Mouse (Mus musculus) kidney, embryonic 14.5 days (tissue): Measurements from ENCODE around the gene Cckbr. TPM values are rescaled to one million over a fixed set of nuclear protein-coding genes. Genes with fewer than 3 reads are reported as not detected.
"Not testable (repeated sequence)": the region's sequence is repeated elsewhere in the genome, so short reads cannot be mapped to it uniquely, and the experiment has no call there.

Experiments
- ATAC-seq: fragments of 200-750 bp; cut with Nextera tagmentation; 2 replicates; pipeline ENCODE4 v1.8.0; 2017; ENCODE audit warnings: moderate number of reproducible peaks, mild to moderate bottlenecking, moderate TSS enrichment, moderate library complexity; ENCODE audit not compliant: low FRiP score, low TSS enrichment
- H3K27ac ChIP-seq: fragments of 300-500 bp; sonication (generic); 2 replicates; pipeline ENCODE4 v1.5.1; 2014; ENCODE audit warnings: low read depth, mild to moderate bottlenecking, low read length, moderate library complexity, mixed read lengths
- H3K27me3 ChIP-seq: fragments of 300-500 bp; sonication (generic); 2 replicates; pipeline ENCODE4 v1.6.1; 2014; ENCODE audit warnings: mild to moderate bottlenecking, low read length; ENCODE audit not compliant: control insufficient read depth, insufficient read depth
- H3K36me3 ChIP-seq: fragments of 300-500 bp; sonication (generic); 2 replicates; pipeline ENCODE4 v1.6.1; 2014; ENCODE audit warnings: low read length, mixed read lengths; ENCODE audit not compliant: control insufficient read depth, insufficient read depth
- H3K4me1 ChIP-seq: fragments of 300-500 bp; sonication (generic); 2 replicates; pipeline ENCODE4 v1.6.1; 2014; ENCODE audit warnings: low read length, mixed read lengths; ENCODE audit not compliant: control insufficient read depth, insufficient read depth
- H3K4me2 ChIP-seq: fragments of 300-500 bp; sonication (generic); replicated peaks from 2 replicates; pipeline ENCODE4 v1.6.1; 2014; ENCODE audit warnings: low read depth, mild to moderate bottlenecking, low read length
- H3K4me3 ChIP-seq: fragments of 300-500 bp; sonication (generic); 2 replicates; pipeline ENCODE4 v1.5.1; 2014; ENCODE audit warnings: mild to moderate bottlenecking, low read length
- H3K9ac ChIP-seq: fragments of 300-500 bp; sonication (generic); 2 replicates; pipeline ENCODE4 v1.6.1; 2014; ENCODE audit warnings: low read depth, mild to moderate bottlenecking, low read length, moderate library complexity
- H3K9me3 ChIP-seq: fragments of 300-500 bp; sonication (generic); 2 replicates; pipeline ENCODE4 v1.6.1; 2016; ENCODE audit warnings: low read length; ENCODE audit not compliant: control insufficient read depth
- WGBS: fragments of 180-500 bp; shearing (Covaris S2); extraction: QIAGEN DNeasy Blood & Tissue Kit; methylation state at CpG from one replicate; pipeline ENCODE4 v1.1.7; 2014; 5-methylcytosine and 5-hydroxymethylcytosine counted together
- polyA plus RNA-seq: library from polyadenylated mRNA; unstranded; fragments of >200 nt; fragmentation: Nextera tagmentation; extraction: Ambion mirVana; gene quantifications from 2 replicates; pipeline ENCODE4 v1.2.1, GENCODE M21; 2014

Cckbr gene
- polyA plus RNA-seq, 1 experiment from 2014 or later, result 0.58 TPM

GRCm38 (mm10) chr7:105399935-105400624, 25.5 kb upstream of the Cckbr start, which contains the start of gene Fam160a2:
Fam160a2 (minus strand) TSS chr7:105400054.
- Histone ChIP-seq H3K4me1 (peaks cover 9% of the 10 kb centered on the region; the same call in 1 of the 2 replicates), H3K4me3 (peak within 1 kb of the TSS; percentile 76), H3K36me3 (no peaks in the 10 kb centered on the region; the same call in 1 of the 2 replicates), H3K9me3 (no peaks in the 10 kb centered on the region), H3K4me2 (peak within 1 kb of the TSS; percentile 73), H3K9ac (peak within 1 kb of the TSS; percentile 79), H3K27me3 (no peaks in the 10 kb centered on the region), H3K27ac (peak within 1 kb of the TSS; percentile 76)
- WGBS, result under 1% methylated on average over 48 of the region's 55 CpGs
- peak; percentile 99 for ATAC-seq

GRCm38 (mm10) chr7:105404268-105404667, 21.3 kb upstream of the Cckbr start, which contains the start of gene Cnga4:
Cnga4 (plus strand) TSS chr7:105404568.
- no peak within 1 kb of the TSS for H3K27ac ChIP-seq
- H3K9ac ChIP-seq, result no peak within 1 kb of the TSS
- no peaks in the 10 kb centered on the region for H3K4me1 ChIP-seq
- H3K27me3 ChIP-seq, result no peaks in the 10 kb centered on the region
- H3K4me2 ChIP-seq, result no peak within 1 kb of the TSS
- WGBS, result 66% methylated on average over 5 of the region's 5 CpGs
- no peaks in the 10 kb centered on the region for H3K9me3 ChIP-seq
- no peak within 1 kb of the TSS for H3K4me3 ChIP-seq
- no peak for ATAC-seq
- H3K36me3 ChIP-seq, result no peaks in the 10 kb centered on the region

GRCm38 (mm10) chr7:105406322-105406721, 19.2 kb upstream of the Cckbr start:
- H3K27ac ChIP-seq, result no peak overlapping the region
- H3K27me3 ChIP-seq, result no peaks in the 10 kb centered on the region
- no peak for ATAC-seq
- H3K9ac ChIP-seq, result no peak overlapping the region
- H3K4me2 ChIP-seq, result no peak overlapping the region
- WGBS, result 84% methylated on average over 1 of the region's 1 CpGs
- no peaks in the 10 kb centered on the region for H3K36me3 ChIP-seq
- H3K4me1 ChIP-seq, result no peaks in the 10 kb centered on the region
- H3K9me3 ChIP-seq, result no peaks in the 10 kb centered on the region
- no peak overlapping the region for H3K4me3 ChIP-seq

DNA sequence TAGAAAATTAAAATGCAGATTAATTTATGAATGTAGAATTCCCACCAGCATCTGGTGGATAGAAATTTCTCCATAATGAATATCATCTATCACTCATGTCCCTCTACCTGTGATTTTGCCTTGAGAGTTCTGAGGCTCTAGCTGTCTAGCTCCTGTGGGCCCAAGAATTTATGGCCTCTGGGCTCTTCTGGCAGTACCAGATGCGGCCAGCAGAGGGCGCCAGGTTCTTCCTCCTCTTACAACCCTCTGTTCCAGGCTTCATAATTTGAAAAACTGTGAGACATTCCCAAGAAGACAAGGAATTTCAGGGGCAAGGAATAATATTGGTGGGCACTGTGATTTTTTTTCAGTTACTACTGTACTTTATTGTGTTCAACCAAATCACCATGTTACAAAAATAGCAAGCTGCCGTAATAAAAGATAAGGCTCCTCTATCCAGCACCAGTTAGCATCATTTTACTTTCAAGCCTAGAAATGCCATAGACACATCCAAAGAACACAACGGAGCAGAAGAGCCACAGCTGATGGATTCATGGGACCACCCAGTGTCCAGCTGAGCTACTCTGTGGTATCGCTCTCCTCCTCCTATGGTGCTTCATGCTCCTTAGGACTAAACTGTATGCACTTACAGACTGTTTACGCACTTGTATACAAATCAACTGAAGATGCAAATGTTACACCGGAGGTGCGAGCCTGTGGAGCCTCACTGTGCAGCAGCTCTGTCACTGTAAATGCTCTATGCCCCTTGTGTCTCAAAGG, 13.5 kb upstream of the Cckbr start:
- peak; percentile 73 for ATAC-seq
- H3K4me3 ChIP-seq, H3K9ac ChIP-seq, H3K4me2 ChIP-seq, H3K27ac ChIP-seq, H3K36me3 ChIP-seq, H3K27me3 ChIP-seq, H3K9me3 ChIP-seq, H3K4me1 ChIP-seq: not testable (repeated sequence)
- 59% methylated on average over 8 of the region's 8 CpGs for WGBS

DNA sequence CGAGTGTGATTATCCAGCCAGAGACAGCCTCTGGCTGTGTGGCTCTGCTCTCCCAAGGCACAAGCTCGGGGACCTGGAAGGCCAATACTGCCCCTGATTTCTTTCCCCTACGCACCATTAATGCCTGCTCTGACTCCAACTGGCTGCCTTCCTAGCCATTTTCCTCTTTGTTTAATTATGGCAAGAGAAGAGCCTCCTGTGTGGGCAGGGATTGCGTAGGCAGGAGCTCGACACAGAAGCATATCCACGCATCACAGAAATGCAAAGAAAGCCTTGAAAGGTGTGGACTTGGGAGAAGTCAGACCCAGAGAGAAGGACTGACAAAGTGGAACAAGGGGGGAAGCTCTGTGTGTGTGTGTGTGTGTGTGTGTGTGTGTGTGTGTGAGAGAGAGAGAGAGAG, 11.1 kb upstream of the Cckbr start:
- WGBS, result 59% methylated on average over 6 of the region's 6 CpGs

DNA sequence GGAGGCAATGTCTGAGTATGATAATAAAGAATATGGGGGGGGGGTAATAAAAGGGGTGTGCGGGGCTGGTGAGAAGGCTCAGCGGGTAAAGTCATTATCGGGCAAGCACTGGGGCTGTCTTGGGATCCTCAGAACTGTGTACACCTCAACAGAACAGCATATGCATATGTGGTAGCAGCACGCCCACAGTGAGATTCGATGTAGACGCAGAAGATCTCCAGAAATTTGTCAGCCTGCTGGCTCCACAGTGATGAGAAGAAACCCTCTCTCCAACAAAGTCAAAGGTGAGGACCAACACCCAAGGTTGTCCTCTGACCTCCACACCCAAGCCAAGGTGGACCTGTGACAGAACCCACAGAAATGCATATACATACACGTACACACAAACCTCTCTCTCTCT, 9.0 kb upstream of the Cckbr start:
- Histone ChIP-seq H3K36me3 (no peaks in the 10 kb centered on the region), H3K4me1 (no peaks in the 10 kb centered on the region), H3K9me3 (no peaks in the 10 kb centered on the region), H3K27me3 (no peaks in the 10 kb centered on the region), H3K27ac (no peak overlapping the region), H3K9ac (no peak overlapping the region), H3K4me2 (no peak overlapping the region), H3K4me3 (no peak overlapping the region)
- ATAC-seq, result no peak
- 94% methylated on average over 7 of the region's 7 CpGs for WGBS

More for the DNA sequence above, 11.1 kb upstream of the Cckbr start:
- Histone ChIP-seq H3K4me1 (no peaks in the 10 kb centered on the region), H3K36me3 (no peaks in the 10 kb centered on the region), H3K4me3 (no peak overlapping the region), H3K9me3 (no peaks in the 10 kb centered on the region), H3K4me2 (no peak overlapping the region), H3K27me3 (no peaks in the 10 kb centered on the region), H3K9ac (no peak overlapping the region), H3K27ac (no peak overlapping the region)
- no peak for ATAC-seq

- no peaks in the 10 kb centered on the region for H3K27me3 ChIP-seq
- no peak overlapping the region for H3K4me2 ChIP-seq
- H3K4me3 ChIP-seq, result no peak overlapping the region
- no peak overlapping the region for H3K9ac ChIP-seq
- WGBS, result 82% methylated on average over 5 of the region's 5 CpGs
- H3K4me1 ChIP-seq, result no peaks in the 10 kb centered on the region
- H3K9me3 ChIP-seq, result no peaks in the 10 kb centered on the region
- H3K27ac ChIP-seq, result no peak overlapping the region
- H3K36me3 ChIP-seq, result no peaks in the 10 kb centered on the region
- ATAC-seq, result no peak
Observed at GRCm38 (mm10) chr7:105418106-105418505, 7.4 kb upstream of the Cckbr start.

DNA sequence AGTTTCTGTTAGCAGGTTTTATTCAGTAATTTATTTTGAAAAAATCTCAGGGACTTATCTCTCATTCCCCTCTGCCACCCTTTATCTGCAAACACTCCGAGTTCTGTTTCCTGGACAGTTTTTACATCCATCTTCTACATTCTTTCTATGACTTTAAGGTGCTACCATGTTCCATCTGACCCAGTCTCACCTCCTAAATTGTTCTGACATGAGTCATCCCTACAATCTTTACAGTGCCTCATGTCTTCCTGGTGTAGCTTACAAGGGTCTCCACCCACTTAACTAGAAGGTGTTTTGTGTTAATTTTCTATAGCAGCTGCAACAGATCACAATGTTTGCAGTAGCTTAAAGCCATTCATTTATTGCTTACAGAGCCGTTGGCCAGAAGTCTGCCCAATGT, 4.6 kb upstream of the Cckbr start:
- Histone ChIP-seq H3K4me2 (no peak overlapping the region), H3K9me3 (no peaks in the 10 kb centered on the region), H3K4me1 (no peaks in the 10 kb centered on the region), H3K27ac (no peak overlapping the region), H3K27me3 (peaks cover 13% of the 10 kb centered on the region; the same call in 1 of the 2 replicates), H3K4me3 (no peak overlapping the region), H3K36me3 (no peaks in the 10 kb centered on the region), H3K9ac (no peak overlapping the region)
- no peak for ATAC-seq
- WGBS, result 35% methylated on average over 2 of the region's 2 CpGs

DNA sequence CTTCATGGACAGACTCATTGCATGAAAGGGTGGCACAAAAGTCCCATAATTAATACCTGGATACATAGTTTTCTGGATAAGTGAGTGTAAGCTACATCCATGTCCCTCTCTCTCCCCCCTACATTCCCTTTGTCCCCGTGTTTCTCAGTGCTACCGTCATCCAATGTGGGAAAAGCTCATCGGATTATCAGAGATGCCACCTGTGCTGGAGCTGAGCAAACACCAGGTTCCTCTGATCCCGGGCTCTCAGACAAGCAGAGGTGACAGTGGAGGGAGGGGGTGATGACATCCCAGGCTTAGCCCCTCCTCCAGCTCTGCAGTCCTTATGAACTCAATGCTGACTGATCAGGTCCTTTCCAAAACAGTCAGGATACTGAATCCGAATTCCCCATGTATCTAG, 1.2 kb upstream of the Cckbr start:
- peaks cover 23% of the 10 kb centered on the region; the same call in 1 of the 2 replicates for H3K27me3 ChIP-seq
- no peak overlapping the region for H3K4me3 ChIP-seq
- H3K9ac ChIP-seq, result no peak overlapping the region
- H3K9me3 ChIP-seq, result no peaks in the 10 kb centered on the region
- WGBS, result 32% methylated on average over 5 of the region's 5 CpGs
- no peak for ATAC-seq
- H3K36me3 ChIP-seq, result no peaks in the 10 kb centered on the region
- H3K27ac ChIP-seq, result no peak overlapping the region
- H3K4me2 ChIP-seq, result no peak overlapping the region
- no peaks in the 10 kb centered on the region for H3K4me1 ChIP-seq
